Mouse (Mus musculus) spleen, adult 2 months (tissue): ENCODE data around the gene Cbr4. TPM values are rescaled to one million over a fixed set of nuclear protein-coding genes. Genes with fewer than 3 reads are reported as not detected.
A peak's percentile ranks its signal among the peaks of the same experiment; 100 is the strongest.

Experiments used
- DNase-seq, 2 experiments: peaks; one replicate each; pipeline versions ENCODE4 v3.0.0 to v3.0.0-alpha.2; 2012 to 2021; ENCODE audit warnings: low spot score in 2 of 2, low read depth in 1 of 2
- H3K27ac ChIP-seq: fragments of 200-500 bp; 2 replicates; pipeline ENCODE4 v1.5.1; 2012; ENCODE audit warnings: low read length, inconsistent platforms; ENCODE audit not compliant: insufficient read depth
- H3K27me3 ChIP-seq: fragments of 200-500 bp; 2 replicates; pipeline ENCODE4 v1.6.1; 2012; ENCODE audit warnings: mild to moderate bottlenecking, moderate library complexity, low read length, inconsistent platforms; ENCODE audit not compliant: control insufficient read depth, insufficient read depth
- H3K36me3 ChIP-seq: fragments of 200-500 bp; 2 replicates; pipeline ENCODE4 v1.6.1; 2012; ENCODE audit warnings: mild to moderate bottlenecking, low read length, inconsistent platforms; ENCODE audit not compliant: control insufficient read depth, insufficient read depth
- H3K4me1 ChIP-seq: fragments of 200-500 bp; 2 replicates; pipeline ENCODE4 v1.6.1; 2011; ENCODE audit warnings: inconsistent platforms; ENCODE audit not compliant: control insufficient read depth, insufficient read depth, insufficient read length
- H3K4me3 ChIP-seq: fragments of 200-500 bp; 2 replicates; pipeline ENCODE4 v1.5.1; 2011; ENCODE audit warnings: mild to moderate bottlenecking, inconsistent platforms; ENCODE audit not compliant: insufficient read depth, insufficient read length; ENCODE audit errors: extremely low read depth
- CTCF ChIP-seq: fragments of 200-500 bp; IDR thresholded peaks from 2 replicates; pipeline ENCODE4 v1.5.1; 2011; ENCODE audit warnings: mild to moderate bottlenecking, inconsistent platforms; ENCODE audit not compliant: insufficient read depth, insufficient read length, insufficient replicate concordance; ENCODE audit errors: extremely low read depth
- POLR2A ChIP-seq: fragments of 200-500 bp; IDR thresholded peaks from 2 replicates; pipeline ENCODE4 v1.6.1; 2011; ENCODE audit warnings: low read depth, low read length, inconsistent platforms
- WGBS: fragments of 180-500 bp; shearing (Covaris S2); methylation state at CpG from one replicate; pipeline ENCODE4 v1.1.7; 2018; 5-methylcytosine and 5-hydroxymethylcytosine counted together
- polyA plus RNA-seq: library from polyadenylated mRNA; depleted of rRNA; stranded (reverse); fragments of >200 nt; gene quantifications from 2 replicates; pipeline ENCODE4 v1.2.3, GENCODE M21; 2012

The Cbr4 gene
- polyA plus RNA-seq, 1 experiment = 1.7 TPM

GRCm38 (mm10) chr8:61539828-61540500 lies 52.4 kb downstream of the Cbr4 start:
- DNase-seq = peak; percentile 54 to 66
- 54% methylated on average over 7 of the region's 7 CpGs for WGBS
- peak; percentile 97; the same call in 1 of the 2 replicates for TF ChIP-seq CTCF
- no peak for TF ChIP-seq POLR2A

GRCm38 (mm10) chr8:61549585-61549984 lies 62.1 kb downstream of the Cbr4 start:
- 97% methylated on average over 41 of the region's 41 CpGs for WGBS
- Histone ChIP-seq H3K27me3 (no peaks in the 10 kb centered on the region), H3K4me3 (no peak overlapping the region), H3K36me3 (no peaks in the 10 kb centered on the region), H3K4me1 (no peaks in the 10 kb centered on the region), H3K27ac (no peak overlapping the region)
- no peak for DNase-seq
- TF ChIP-seq CTCF (no peak), POLR2A (no peak)

More at GRCm38 (mm10) chr8:61539828-61540500, 52.4 kb downstream of the Cbr4 start:
- Histone ChIP-seq H3K27me3 (no peaks in the 10 kb centered on the region), H3K36me3 (no peaks in the 10 kb centered on the region), H3K27ac (no peak overlapping the region), H3K4me1 (no peaks in the 10 kb centered on the region), H3K4me3 (no peak overlapping the region)

- Histone ChIP-seq H3K27ac (no peak overlapping the region), H3K4me3 (no peak overlapping the region), H3K36me3 (no peaks in the 10 kb centered on the region), H3K4me1 (no peaks in the 10 kb centered on the region), H3K27me3 (no peaks in the 10 kb centered on the region)
- WGBS = 93% methylated on average over 27 of the region's 27 CpGs
- no peak for DNase-seq
- TF ChIP-seq CTCF (no peak), POLR2A (no peak)
Observed at GRCm38 (mm10) chr8:61550006-61550748, 62.6 kb downstream of the Cbr4 start.

GRCm38 (mm10) chr8:61552221-61552620 lies 64.7 kb downstream of the Cbr4 start:
- H3K27ac ChIP-seq = no peak overlapping the region
- TF ChIP-seq POLR2A = no peak
- TF ChIP-seq CTCF = no peak
- H3K4me3 ChIP-seq = no peak overlapping the region
- no peaks in the 10 kb centered on the region for H3K36me3 ChIP-seq
- no peaks in the 10 kb centered on the region for H3K27me3 ChIP-seq
- DNase-seq = no peak
- H3K4me1 ChIP-seq = no peaks in the 10 kb centered on the region; the same call in 1 of the 2 replicates
- WGBS = 71% methylated on average over 6 of the region's 6 CpGs

- Histone ChIP-seq H3K27ac (no peak overlapping the region), H3K4me3 (no peak overlapping the region), H3K4me1 (no peaks in the 10 kb centered on the region; the same call in 1 of the 2 replicates), H3K27me3 (no peaks in the 10 kb centered on the region), H3K36me3 (no peaks in the 10 kb centered on the region)
- TF ChIP-seq POLR2A (no peak), CTCF (no peak)
- DNase-seq = no peak
- 87% methylated on average over 8 of the region's 8 CpGs for WGBS
Observed at GRCm38 (mm10) chr8:61552755-61553402, 65.3 kb downstream of the Cbr4 start.

- DNase-seq = no peak
- Histone ChIP-seq H3K36me3 (no peaks in the 10 kb centered on the region), H3K4me1 (no peaks in the 10 kb centered on the region; the same call in 1 of the 2 replicates), H3K4me3 (no peak overlapping the region), H3K27me3 (no peaks in the 10 kb centered on the region), H3K27ac (no peak overlapping the region)
- TF ChIP-seq CTCF = no peak
- no peak for TF ChIP-seq POLR2A
- WGBS = 95% methylated on average over 6 of the region's 6 CpGs
Observed at GRCm38 (mm10) chr8:61555343-61555742, 67.8 kb downstream of the Cbr4 start.
